Mouse (Mus musculus): ENCODE results near the gene Fbln5. TPM values are rescaled to one million over a fixed set of nuclear protein-coding genes. Genes with fewer than 3 reads are reported as not detected.

The Fbln5 gene
- total and polyA plus RNA-seq, 2 experiments from 2014 or later = 16.8 to 23.5 TPM

- Histone ChIP-seq H3K4me1 (ENCODE audit: insufficient read depth, low read length) (no peaks in the 10 kb centered on the region), H3K4me3 (ENCODE audit: low read length) (no peak overlapping the region), H3K27ac (no peak overlapping the region), H3K9ac (replicated peaks; ENCODE audit: low read length) (no peak overlapping the region), H3K9me3 (ENCODE audit: low read length) (no peaks in the 10 kb centered on the region), H3K36me3 (ENCODE audit: insufficient read depth, low read length) (no peaks in the 10 kb centered on the region), H3K27me3 (ENCODE audit: insufficient read depth, low read length) (no peaks in the 10 kb centered on the region), H3K4me2 (ENCODE audit: low read depth, low read length) (no peak overlapping the region)
- TF ChIP-seq CTCF (IDR thresholded peaks at IDR 0.05; ENCODE audit: low read depth) = no peak
- ATAC-seq (no peak), DNase-seq (ENCODE audit: low spot score) (no peak)
- WGBS = 80% methylated on average over 5 of the region's 5 CpGs
Observed at GRCm38 (mm10) chr12:101780915-101781314, 37.9 kb downstream of the Fbln5 start.

- DNase-seq (ENCODE audit: low spot score) = peak; percentile 18
Observed at GRCm38 (mm10) chr12:101777613-101778325, 41.1 kb downstream of the Fbln5 start.

GRCm38 (mm10) chr12:101776383-101776782 is 42.5 kb downstream of the Fbln5 start:
- Histone ChIP-seq H3K9me3 (ENCODE audit: low read length) (no peaks in the 10 kb centered on the region), H3K27me3 (ENCODE audit: insufficient read depth, low read length) (no peaks in the 10 kb centered on the region), H3K36me3 (ENCODE audit: insufficient read depth, low read length) (no peaks in the 10 kb centered on the region), H3K9ac (replicated peaks; ENCODE audit: low read length) (no peak overlapping the region), H3K27ac (no peak overlapping the region), H3K4me1 (ENCODE audit: insufficient read depth, low read length) (no peaks in the 10 kb centered on the region), H3K4me2 (ENCODE audit: low read depth, low read length) (no peak overlapping the region), H3K4me3 (ENCODE audit: low read length) (no peak overlapping the region)
- TF ChIP-seq CTCF (IDR thresholded peaks at IDR 0.05; ENCODE audit: low read depth) = no peak
- 53% methylated on average over 5 of the region's 5 CpGs for WGBS
- no peak for ATAC-seq
- no peak for DNase-seq (ENCODE audit: low spot score)

More at GRCm38 (mm10) chr12:101777613-101778325, 41.1 kb downstream of the Fbln5 start:
- TF ChIP-seq CTCF (IDR thresholded peaks at IDR 0.05; ENCODE audit: low read depth) = no peak
- no peaks in the 10 kb centered on the region for H3K27me3 ChIP-seq (ENCODE audit: insufficient read depth, low read length)
- H3K4me2 ChIP-seq (ENCODE audit: low read depth, low read length) = no peak overlapping the region
- H3K4me3 ChIP-seq (ENCODE audit: low read length) = no peak overlapping the region
- no peak overlapping the region for H3K9ac ChIP-seq (replicated peaks; ENCODE audit: low read length)
- H3K36me3 ChIP-seq (ENCODE audit: insufficient read depth, low read length) = no peaks in the 10 kb centered on the region
- ATAC-seq = 0 out of 2 replicates have a peak, but pooled peaks have one; percentile 21
- WGBS = 69% methylated on average over 9 of the region's 9 CpGs
- no peaks in the 10 kb centered on the region for H3K9me3 ChIP-seq (ENCODE audit: low read length)
- H3K4me1 ChIP-seq (ENCODE audit: insufficient read depth, low read length) = no peaks in the 10 kb centered on the region
- no peak overlapping the region for H3K27ac ChIP-seq

- H3K27me3 ChIP-seq (ENCODE audit: insufficient read depth, low read length) = no peaks in the 10 kb centered on the region
- no peaks in the 10 kb centered on the region for H3K9me3 ChIP-seq (ENCODE audit: low read length)
- WGBS = 54% methylated on average over 4 of the region's 4 CpGs
- TF ChIP-seq CTCF (IDR thresholded peaks at IDR 0.05; ENCODE audit: low read depth) = 0 out of 2 replicates have a peak, but pooled peaks have one; percentile 2
- no peaks in the 10 kb centered on the region for H3K4me1 ChIP-seq (ENCODE audit: insufficient read depth, low read length)
- peak; percentile 20 for DNase-seq (ENCODE audit: low spot score)
- H3K9ac ChIP-seq (replicated peaks; ENCODE audit: low read length) = no peak overlapping the region
- ATAC-seq = no peak
- no peak overlapping the region for H3K4me2 ChIP-seq (ENCODE audit: low read depth, low read length)
- no peaks in the 10 kb centered on the region for H3K36me3 ChIP-seq (ENCODE audit: insufficient read depth, low read length)
- no peak overlapping the region for H3K27ac ChIP-seq
- no peak overlapping the region for H3K4me3 ChIP-seq (ENCODE audit: low read length)
Observed at GRCm38 (mm10) chr12:101774116-101774515, 44.7 kb downstream of the Fbln5 start.

- Histone ChIP-seq H3K27me3 (ENCODE audit: insufficient read depth, low read length) (no peaks in the 10 kb centered on the region), H3K4me3 (ENCODE audit: low read length) (no peak overlapping the region), H3K9ac (replicated peaks; ENCODE audit: low read length) (no peak overlapping the region), H3K4me1 (ENCODE audit: insufficient read depth, low read length) (no peaks in the 10 kb centered on the region), H3K9me3 (ENCODE audit: low read length) (no peaks in the 10 kb centered on the region), H3K27ac (no peak overlapping the region), H3K4me2 (ENCODE audit: low read depth, low read length) (no peak overlapping the region), H3K36me3 (ENCODE audit: insufficient read depth, low read length) (no peaks in the 10 kb centered on the region)
- ATAC-seq (no peak), DNase-seq (ENCODE audit: low spot score) (no peak)
- 60% methylated on average over 3 of the region's 3 CpGs for WGBS
- TF ChIP-seq CTCF (IDR thresholded peaks at IDR 0.05; ENCODE audit: low read depth) = no peak
Observed at GRCm38 (mm10) chr12:101772962-101773361, 45.9 kb downstream of the Fbln5 start.

- H3K4me2 ChIP-seq (ENCODE audit: low read depth, low read length) = no peak overlapping the region
- WGBS = 86% methylated on average over 5 of the region's 5 CpGs
- no peak overlapping the region for H3K27ac ChIP-seq
- H3K4me3 ChIP-seq (ENCODE audit: low read length) = no peak overlapping the region
- H3K4me1 ChIP-seq (ENCODE audit: insufficient read depth, low read length) = peaks cover 5% of the 10 kb centered on the region; the same call in 1 of the 2 replicates
- H3K9me3 ChIP-seq (ENCODE audit: low read length) = no peaks in the 10 kb centered on the region
- no peak for TF ChIP-seq CTCF (IDR thresholded peaks at IDR 0.05; ENCODE audit: low read depth)
- DNase-seq (ENCODE audit: low spot score) = no peak
- H3K9ac ChIP-seq (replicated peaks; ENCODE audit: low read length) = no peak overlapping the region
- H3K36me3 ChIP-seq (ENCODE audit: insufficient read depth, low read length) = no peaks in the 10 kb centered on the region
- H3K27me3 ChIP-seq (ENCODE audit: insufficient read depth, low read length) = no peaks in the 10 kb centered on the region
- ATAC-seq = no peak
Observed at GRCm38 (mm10) chr12:101770283-101771015, 48.4 kb downstream of the Fbln5 start.
